Mouse (Mus musculus): ENCODE data around the gene Wwox. TPM values are rescaled to one million over a fixed set of nuclear protein-coding genes. Genes with fewer than 3 reads are reported as not detected.

Gene Wwox
- total and polyA plus RNA-seq, 3 experiments, result 7.6 to 61.8 (median 12.2) TPM

DNA sequence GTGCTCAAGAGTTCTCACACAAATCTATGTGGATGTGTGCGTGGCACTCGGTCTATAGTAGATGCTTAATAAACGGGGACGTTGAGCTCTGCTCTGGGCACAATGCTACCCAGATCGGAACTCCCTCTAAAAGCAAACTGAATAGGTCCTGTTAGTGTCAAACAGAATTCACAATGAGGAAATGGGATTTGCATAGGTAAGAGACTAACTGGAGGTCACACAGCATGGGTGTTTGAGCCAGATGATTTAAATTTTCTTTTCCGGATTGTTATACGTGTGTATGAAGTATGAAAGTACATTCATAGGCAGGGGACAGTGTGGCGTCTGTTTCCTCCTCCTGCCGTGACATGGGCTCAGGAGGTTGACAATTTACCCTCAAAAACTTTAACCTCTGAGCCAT, 469.7 kb downstream of the Wwox start:
- TF ChIP-seq POLR2AphosphoS2 (IDR thresholded peaks at IDR 0.05; ENCODE audit: low read length) (no peak), MAZ (IDR thresholded peaks at IDR 0.05; ENCODE audit: low read depth, low read length) (no peak), ETS1 (IDR thresholded peaks at IDR 0.05; ENCODE audit: low read depth, low read length) (no peak), ELF1 (IDR thresholded peaks at IDR 0.05; ENCODE audit: low read depth, low read length) (no peak), RAD21 (IDR thresholded peaks at IDR 0.05; ENCODE audit: low read depth, low read length) (no peak), ZC3H11A (IDR thresholded peaks at IDR 0.05; ENCODE audit: low read depth, low read length) (no peak), UBTF (IDR thresholded peaks at IDR 0.05; ENCODE audit: borderline replicate concordance, insufficient read depth, low read depth, low read length) (no peak)
- no peaks in the 10 kb centered on the region for H3K9me3 ChIP-seq (replicated peaks; ENCODE audit: insufficient read depth, low read length)
- DNase-seq (ENCODE audit: low read depth, low spot score), result no peak
- H3K4me3 ChIP-seq (ENCODE audit: control insufficient read depth in 1 of 2, insufficient read depth in 1 of 2, low read depth in 2 of 2, low read length in 2 of 2), result no peak overlapping the region
- H3K36me3 ChIP-seq (ENCODE audit: control insufficient read depth in 1 of 2, insufficient read depth in 2 of 2, low read length in 2 of 2), result no peaks in the 10 kb centered on the region
- H3K27me3 ChIP-seq (ENCODE audit: control insufficient read depth in 1 of 2, insufficient read depth in 2 of 2, low read length in 2 of 2), result no peaks in the 10 kb centered on the region
- H3K9ac ChIP-seq (ENCODE audit: control insufficient read depth, low read depth, low read length, poor library complexity, severe bottlenecking), result no peak overlapping the region
- H3K27ac ChIP-seq (ENCODE audit: control insufficient read depth, low read depth, low read length), result no peak overlapping the region
- H3K4me1 ChIP-seq (ENCODE audit: control insufficient read depth in 1 of 2, insufficient read depth in 2 of 2, low read length in 2 of 2), result no peaks in the 10 kb centered on the region
- no peaks in the 10 kb centered on the region for H3K79me2 ChIP-seq (ENCODE audit: control insufficient read depth, insufficient read depth, low read length, poor library complexity)

GRCm38 (mm10) chr8:114911031-114911580, 471.7 kb downstream of the Wwox start:
- no peaks in the 10 kb centered on the region for H3K4me1 ChIP-seq (ENCODE audit: control insufficient read depth in 1 of 2, insufficient read depth in 2 of 2, low read length in 2 of 2)
- no peaks in the 10 kb centered on the region for H3K79me2 ChIP-seq (ENCODE audit: control insufficient read depth, insufficient read depth, low read length, poor library complexity)
- no peaks in the 10 kb centered on the region for H3K36me3 ChIP-seq (ENCODE audit: control insufficient read depth in 1 of 2, insufficient read depth in 2 of 2, low read length in 2 of 2)
- no peaks in the 10 kb centered on the region for H3K27me3 ChIP-seq (ENCODE audit: control insufficient read depth in 1 of 2, insufficient read depth in 2 of 2, low read length in 2 of 2)
- no peak overlapping the region for H3K27ac ChIP-seq (ENCODE audit: control insufficient read depth, low read depth, low read length)
- no peak for DNase-seq (ENCODE audit: low read depth, low spot score)
- no peaks in the 10 kb centered on the region for H3K9me3 ChIP-seq (replicated peaks; ENCODE audit: insufficient read depth, low read length)
- TF ChIP-seq SIN3A (IDR thresholded peaks at IDR 0.05; ENCODE audit: low read length) (no peak), CHD1 (IDR thresholded peaks at IDR 0.05; ENCODE audit: low read depth, low read length) (no peak), ZNF384 (IDR thresholded peaks at IDR 0.05; ENCODE audit: low read depth, low read length) (no peak), HCFC1 (IDR thresholded peaks at IDR 0.05; ENCODE audit: low read depth, low read length) (no peak), E2F4 (IDR thresholded peaks at IDR 0.05; ENCODE audit: borderline replicate concordance, low read depth, low read length) (no peak), TBP (IDR thresholded peaks at IDR 0.05; ENCODE audit: low read depth, low read length) (no peak), NELFE (IDR thresholded peaks at IDR 0.05; ENCODE audit: low read depth, low read length) (no peak), SMC3 (IDR thresholded peaks at IDR 0.05; ENCODE audit: low read depth, low read length) (no peak), BHLHE40 (IDR thresholded peaks at IDR 0.05; ENCODE audit: borderline replicate concordance, low read depth, low read length) (no peak), MAFK (IDR thresholded peaks at IDR 0.05; ENCODE audit: borderline replicate concordance, low read depth, low read length) (no peak), KAT2A (conservative IDR thresholded peaks at IDR 0.05; ENCODE audit: low read depth, low read length) (no peak), MXI1 (IDR thresholded peaks at IDR 0.05; ENCODE audit: low read depth, low read length) (no peak), MAX (IDR thresholded peaks at IDR 0.05; ENCODE audit: low read length) (no peak), USF1 (IDR thresholded peaks at IDR 0.05; ENCODE audit: low read depth, low read length) (no peak), GABPA (IDR thresholded peaks at IDR 0.05; ENCODE audit: low read depth, low read length) (no peak), CHD2 (IDR thresholded peaks at IDR 0.05; ENCODE audit: low read length) (no peak), MAZ (IDR thresholded peaks at IDR 0.05; ENCODE audit: low read depth, low read length) (no peak)
- no peak overlapping the region for H3K4me3 ChIP-seq (ENCODE audit: control insufficient read depth in 1 of 2, insufficient read depth in 1 of 2, low read depth in 2 of 2, low read length in 2 of 2)
- no peak overlapping the region for H3K9ac ChIP-seq (ENCODE audit: control insufficient read depth, low read depth, low read length, poor library complexity, severe bottlenecking)
